Mouse (Mus musculus) ES-Bruce4 (cell line): ENCODE measurements around the gene Zfp992.

Source experiments
- CTCF ChIP-seq: IDR thresholded peaks from one replicate; pipeline ENCODE4 v1.8.1; 2011; ENCODE audit warnings: low read depth, low read length
- EP300 ChIP-seq: IDR thresholded peaks from 2 replicates; pipeline ENCODE4 v1.6.1; 2011; ENCODE audit warnings: low read depth, low read length; ENCODE audit not compliant: insufficient read depth
- POLR2A ChIP-seq: IDR thresholded peaks from one replicate; pipeline ENCODE4 v1.8.1; 2011; ENCODE audit warnings: low read length; ENCODE audit not compliant: insufficient read depth

GRCm38 (mm10) chr4:146456061-146456726 lies 7.4 kb downstream of the Zfp992 start:
- TF ChIP-seq CTCF (no peak), POLR2A (no peak), EP300 (no peak)
